Mouse (Mus musculus) thymus, postnatal 0 days (tissue): ENCODE results near the gene Pfkfb1. TPM values are rescaled to one million over a fixed set of nuclear protein-coding genes. Genes with fewer than 3 reads are reported as not detected.

Experiments used
- DNase-seq: peaks from one replicate; pipeline ENCODE4 v3.0.0-alpha.2; 2015; ENCODE audit warnings: low spot score
- microRNA-seq: library from miRNA; unstranded; fragments of <30 nt; microRNA quantifications from one replicate; pipeline ENCODE4, GENCODE M21; 2016; ENCODE audit warnings: borderline number of aligned reads
- polyA plus RNA-seq: library from polyadenylated mRNA; unstranded; fragments of >200 nt; fragmentation: Nextera tagmentation; extraction: Ambion mirVana; gene quantifications from 2 replicates; pipeline ENCODE4 v1.2.1, GENCODE M21; 2015

Pfkfb1 gene
- polyA plus RNA-seq, 1 experiment from 2014 or later, result 3.1 TPM

DNA sequence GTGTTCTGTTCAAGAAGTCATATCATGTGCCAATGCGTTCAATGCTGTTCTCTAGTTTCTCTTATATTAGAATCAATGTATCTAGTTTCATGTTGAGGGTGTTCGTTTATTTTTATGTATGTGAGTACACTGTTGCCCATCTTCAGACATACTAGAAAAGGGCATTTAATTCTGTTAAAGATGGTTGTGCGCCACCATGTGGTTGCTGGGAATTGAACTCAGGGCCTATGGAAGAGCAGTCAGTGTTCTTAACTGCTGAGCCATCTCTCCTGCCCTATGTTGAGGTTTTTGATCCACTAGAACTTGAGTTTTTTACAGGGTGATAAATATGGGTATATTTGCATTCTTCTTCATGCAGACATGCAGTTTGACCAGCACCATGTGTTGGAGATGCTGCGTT, 74.8 kb downstream of the Pfkfb1 start:
- DNase-seq, result no peak

DNA sequence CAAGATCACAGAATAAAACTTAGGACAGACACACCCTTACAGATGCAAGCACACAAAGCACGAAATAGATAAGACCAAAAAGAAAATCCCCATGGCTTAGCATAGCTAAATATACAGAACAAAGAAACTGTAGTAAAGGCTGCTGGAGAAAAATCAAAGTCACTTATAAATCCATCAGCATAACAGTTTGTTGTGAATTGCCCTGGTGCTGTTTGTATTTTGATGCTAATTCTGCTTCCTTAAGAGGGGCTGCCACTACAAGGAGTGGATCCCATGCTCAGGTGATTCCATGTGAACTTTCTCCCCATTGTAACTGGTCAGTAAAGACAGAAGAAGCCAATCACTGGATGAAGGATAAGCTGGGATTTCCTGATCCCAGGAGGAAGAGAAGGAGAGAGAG, 89.5 kb downstream of the Pfkfb1 start:
- DNase-seq, result no peak

Small RNAs within 50 kb of the gene (microRNA-seq; reads per million reads assigned to microRNA genes)
- not detected for gene Mir3620

Other genes with a start within 250 kb of the Pfkfb1 start
- gene Tmem29, start 129.1 kb upstream of the Pfkfb1 start, polyA plus RNA-seq, result 20.2 and 23.7 TPM in 2 replicates
- gene Alas2, start 40.9 kb upstream of the Pfkfb1 start, polyA plus RNA-seq, result 8.1 and 8.5 TPM in 2 replicates
- 14.5 and 16.0 TPM in 2 replicates for gene Apex2, start 1.6 kb downstream of the Pfkfb1 start, polyA plus RNA-seq
- gene Tro, start 69.4 kb downstream of the Pfkfb1 start, polyA plus RNA-seq, result 0.56 and 0.64 TPM in 2 replicates
- 57.8 and 66.2 TPM in 2 replicates for gene Maged2, start 226.1 kb downstream of the Pfkfb1 start, polyA plus RNA-seq